ENCODE assay signal across 34 mouse cellular contexts in genomic region chr15:68635633-68636032, GRCm38 (mm10).
"Had no signal": no experiment of that assay in that cellular context is flagged by ENCODE, and none has a peak within 500 bp of the region (broad histone marks: within the 10 kb centered on the region; RNA-seq: fewer than 3 reads in every experiment).

No protein-coding gene starts in this region.

- ATAC-seq: hindbrain, embryonic 16.5 days; hindbrain, postnatal 0 days; inflammation-experienced regulatory T-cells, adult 6 months; intestine, embryonic 15.5 days; intestine, embryonic 16.5 days; intestine, postnatal 0 days had no signal

- H3K4me3 ChIP-seq: heart, embryonic 10.5 days; heart, embryonic 12.5 days; heart, embryonic 13.5 days; heart, embryonic 15.5 days; hindbrain, embryonic 10.5 days; hindbrain, embryonic 12.5 days; hindbrain, embryonic 13.5 days; hindbrain, embryonic 15.5 days; intestine, embryonic 15.5 days; kidney, embryonic 15.5 days; layer of hippocampus, adult 2 months had no signal

- H3K27ac ChIP-seq: heart, embryonic 10.5 days; heart, embryonic 13.5 days; heart, embryonic 15.5 days; hindbrain, embryonic 10.5 days; hindbrain, embryonic 12.5 days; hindbrain, embryonic 13.5 days; hindbrain, embryonic 14.5 days; hindbrain, embryonic 15.5 days; hindbrain, postnatal 0 days; intestine, embryonic 15.5 days; kidney, embryonic 15.5 days; kidney, postnatal 0 days; layer of hippocampus, adult 2 months had no signal

- DNase-seq: heart, postnatal 10 days; heart, postnatal 14 days; heart, postnatal 36 days; heart, postnatal 4 days; kidney, adult 11 months; kidney, adult 18-20 months; kidney, adult 2 months; kidney, adult 8-10 months; kidney, adult 9 months; kidney, postnatal 10 days; kidney, postnatal 14 days; kidney, postnatal 25 days; kidney, postnatal 36 days; kidney, postnatal 4 days; layer of hippocampus, adult 9-11 months; layer of hippocampus, postnatal 36 days had no signal
